Mouse (Mus musculus): ENCODE measurements at regions not wholly inside any gene's neighbourhood (a gene's known extent, or its start where the extent isn't known, plus 50 kb on each side); places are given as distances from the start of the nearest gene placed in this dataset.
A peak's percentile ranks its signal among the peaks of the same experiment; 100 is the strongest.

DNA sequence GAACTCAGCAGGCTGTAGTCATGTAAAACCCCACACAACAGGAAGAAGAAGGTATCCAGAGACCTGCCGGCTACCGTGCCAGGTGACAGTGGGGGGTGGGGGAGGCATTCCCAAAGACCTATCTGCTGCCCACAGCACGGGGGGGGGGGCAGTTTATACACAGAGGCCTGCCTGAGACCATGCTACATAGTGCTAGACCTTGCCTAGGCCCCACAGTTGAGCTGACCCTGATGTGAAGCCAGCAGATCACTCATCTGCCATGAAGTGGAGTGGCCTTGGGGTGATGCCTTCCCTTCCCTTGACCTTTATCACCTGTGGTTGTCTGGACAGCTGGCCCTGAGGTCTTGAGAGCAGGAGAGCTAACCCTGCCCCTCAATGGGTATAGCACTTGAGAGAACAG is 108.6 kb upstream of the Pik3r1 start:
- DNase-seq (ENCODE audit: low spot score), result no peak
- H3K4me1 ChIP-seq (ENCODE audit: insufficient read depth, low read depth, low read length), result no peaks in the 10 kb centered on the region
- 89% methylated on average over 3 of the region's 3 CpGs for WGBS
- no peak overlapping the region for H3K4me2 ChIP-seq (replicated peaks; ENCODE audit: low read depth, low read length)
- H3K27ac ChIP-seq (ENCODE audit: low read length), result no peak overlapping the region
- no peaks in the 10 kb centered on the region for H3K27me3 ChIP-seq (replicated peaks; ENCODE audit: insufficient read depth, low read length)
- ATAC-seq, result no peak
- no peak overlapping the region for H3K4me3 ChIP-seq (ENCODE audit: low read depth, low read length)
- H3K36me3 ChIP-seq (ENCODE audit: insufficient read depth, low read length), result no peaks in the 10 kb centered on the region
- TF ChIP-seq CTCF (IDR thresholded peaks at IDR 0.05) (no peak), EP300 (IDR thresholded peaks at IDR 0.05) (no peak)
- H3K9ac ChIP-seq (replicated peaks; ENCODE audit: low read depth), result no peak overlapping the region
- no peaks in the 10 kb centered on the region for H3K9me3 ChIP-seq (ENCODE audit: low read length)

DNA sequence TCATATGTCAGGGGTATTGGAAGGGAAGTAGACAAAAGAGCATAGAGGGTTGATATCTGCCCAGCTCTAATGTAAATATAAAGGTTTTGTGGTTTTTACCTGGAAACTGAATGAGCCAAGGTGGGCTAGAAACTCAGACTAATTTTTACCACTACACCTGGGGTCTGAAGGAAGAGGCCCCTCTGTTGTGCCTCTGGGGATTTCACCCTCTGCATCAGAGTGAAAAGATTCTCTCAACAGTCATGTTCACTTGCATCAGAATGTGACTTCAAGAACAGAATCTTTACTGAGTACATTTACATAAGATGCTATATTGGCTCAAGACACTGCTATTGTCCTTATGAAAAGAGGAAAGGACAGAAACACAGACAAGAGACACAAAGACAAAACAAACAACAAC is 110.2 kb upstream of the Pik3r1 start:
- no peak for TF ChIP-seq EP300 (IDR thresholded peaks at IDR 0.05)
- no peak for TF ChIP-seq CTCF (IDR thresholded peaks at IDR 0.05)
- no peaks in the 10 kb centered on the region for H3K9me3 ChIP-seq (ENCODE audit: low read length)
- H3K4me1 ChIP-seq (ENCODE audit: insufficient read depth, low read depth, low read length), result no peaks in the 10 kb centered on the region
- H3K4me2 ChIP-seq (replicated peaks; ENCODE audit: low read depth, low read length), result no peak overlapping the region
- H3K9ac ChIP-seq (replicated peaks; ENCODE audit: low read depth), result no peak overlapping the region
- H3K4me3 ChIP-seq (ENCODE audit: low read depth, low read length), result no peak overlapping the region
- H3K27ac ChIP-seq (ENCODE audit: low read length), result no peak overlapping the region
- ATAC-seq, result no peak
- no peak for DNase-seq (ENCODE audit: low spot score)
- H3K27me3 ChIP-seq (replicated peaks; ENCODE audit: insufficient read depth, low read length), result no peaks in the 10 kb centered on the region
- no peaks in the 10 kb centered on the region for H3K36me3 ChIP-seq (ENCODE audit: insufficient read depth, low read length)

DNA sequence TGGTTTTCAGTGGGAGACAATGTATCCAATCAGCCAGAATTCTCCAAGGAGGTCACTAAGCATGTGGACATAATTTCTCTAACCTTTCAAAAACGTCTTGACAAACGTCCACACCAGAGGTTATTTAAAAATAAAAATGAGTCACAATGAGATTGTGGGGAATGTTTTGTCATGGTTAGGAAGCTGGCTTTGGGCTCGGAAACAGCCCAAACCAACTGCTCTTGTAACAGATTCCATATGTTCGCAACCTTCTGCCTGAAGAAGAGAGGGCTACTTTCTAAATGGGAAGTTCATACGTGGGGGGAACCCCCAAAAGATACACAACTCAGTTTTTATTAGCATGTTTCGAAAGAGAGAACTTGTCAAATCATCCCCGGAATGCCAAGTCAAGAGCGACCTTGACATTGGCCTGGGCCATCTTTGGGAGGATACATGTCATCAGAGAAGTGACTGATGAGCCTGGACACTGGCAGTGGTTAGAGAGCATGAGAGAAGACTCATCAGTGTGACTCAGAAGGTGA is 111.6 kb upstream of the Pik3r1 start:
- H3K4me2 ChIP-seq (replicated peaks; ENCODE audit: low read depth, low read length), result no peak overlapping the region
- H3K36me3 ChIP-seq (ENCODE audit: insufficient read depth, low read length), result no peaks in the 10 kb centered on the region
- peak; percentile 59 for ATAC-seq
- DNase-seq (ENCODE audit: low spot score), result peak; percentile 75
- H3K9ac ChIP-seq (replicated peaks; ENCODE audit: low read depth), result no peak overlapping the region
- TF ChIP-seq CTCF (IDR thresholded peaks at IDR 0.05) (no peak), EP300 (IDR thresholded peaks at IDR 0.05) (0 out of 2 replicates have a peak, but pooled peaks have one; percentile 13)
- 60% methylated on average over 8 of the region's 8 CpGs for WGBS
- H3K9me3 ChIP-seq (ENCODE audit: low read length), result no peaks in the 10 kb centered on the region
- H3K4me1 ChIP-seq (ENCODE audit: insufficient read depth, low read depth, low read length), result no peaks in the 10 kb centered on the region
- H3K27ac ChIP-seq (ENCODE audit: low read length), result no peak overlapping the region
- H3K27me3 ChIP-seq (replicated peaks; ENCODE audit: insufficient read depth, low read length), result no peaks in the 10 kb centered on the region
- H3K4me3 ChIP-seq (ENCODE audit: low read depth, low read length), result no peak overlapping the region

DNA sequence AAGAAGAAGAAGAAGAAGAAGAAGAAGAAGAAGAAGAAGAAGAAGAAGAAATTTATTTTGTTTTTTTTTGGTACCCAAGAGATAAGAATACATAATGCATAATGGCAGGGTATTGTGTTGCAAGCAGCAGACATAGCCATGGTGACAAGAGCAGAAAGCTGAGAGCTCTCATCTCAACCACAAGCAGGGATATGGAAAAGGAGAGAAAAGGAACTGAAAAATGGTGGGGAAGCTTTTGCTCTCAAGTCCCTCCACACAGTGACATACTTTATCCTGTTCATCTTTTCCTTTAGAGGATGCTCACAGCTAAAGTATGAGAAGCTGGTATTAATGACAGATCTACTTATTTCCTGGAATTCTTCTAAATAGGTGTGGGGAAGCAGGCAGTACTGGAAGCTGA is 115.2 kb upstream of the Pik3r1 start:
- Histone ChIP-seq H3K27me3 (replicated peaks; ENCODE audit: insufficient read depth, low read length) (no peaks in the 10 kb centered on the region), H3K4me2 (replicated peaks; ENCODE audit: low read depth, low read length) (no peak overlapping the region), H3K27ac (ENCODE audit: low read length) (no peak overlapping the region), H3K4me1 (ENCODE audit: insufficient read depth, low read depth, low read length) (no peaks in the 10 kb centered on the region), H3K4me3 (ENCODE audit: low read depth, low read length) (no peak overlapping the region), H3K9ac (replicated peaks; ENCODE audit: low read depth) (no peak overlapping the region), H3K36me3 (ENCODE audit: insufficient read depth, low read length) (no peaks in the 10 kb centered on the region), H3K9me3 (ENCODE audit: low read length) (no peaks in the 10 kb centered on the region)
- DNase-seq (ENCODE audit: low spot score) (no peak), ATAC-seq (no peak)
- TF ChIP-seq EP300 (IDR thresholded peaks at IDR 0.05) (no peak), CTCF (IDR thresholded peaks at IDR 0.05) (no peak)

DNA sequence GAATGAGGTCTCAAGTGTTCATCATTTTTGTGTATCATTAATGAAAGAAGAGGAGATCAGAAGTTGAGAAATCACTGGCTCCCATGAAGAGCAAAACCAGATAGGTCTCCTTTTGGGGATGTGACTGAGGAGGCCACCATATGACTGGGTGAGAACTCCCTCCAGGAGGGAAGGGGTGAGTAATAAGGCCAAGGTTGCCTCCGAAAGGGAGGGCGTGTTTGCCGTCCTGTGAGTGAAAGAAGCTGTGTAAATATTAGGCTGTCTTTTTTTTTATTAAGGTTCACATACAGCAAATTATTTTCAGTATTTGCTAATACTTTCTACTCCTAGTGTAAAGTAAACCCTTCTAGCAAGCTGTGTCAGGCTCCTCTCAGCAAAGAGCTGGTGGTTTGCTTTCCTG is 116.7 kb upstream of the Pik3r1 start:
- Histone ChIP-seq H3K27ac (ENCODE audit: low read length) (no peak overlapping the region), H3K27me3 (replicated peaks; ENCODE audit: insufficient read depth, low read length) (no peaks in the 10 kb centered on the region), H3K4me2 (replicated peaks; ENCODE audit: low read depth, low read length) (no peak overlapping the region), H3K9ac (replicated peaks; ENCODE audit: low read depth) (no peak overlapping the region), H3K4me1 (ENCODE audit: insufficient read depth, low read depth, low read length) (no peaks in the 10 kb centered on the region), H3K4me3 (ENCODE audit: low read depth, low read length) (no peak overlapping the region), H3K9me3 (ENCODE audit: low read length) (no peaks in the 10 kb centered on the region), H3K36me3 (ENCODE audit: insufficient read depth, low read length) (no peaks in the 10 kb centered on the region)
- TF ChIP-seq CTCF (IDR thresholded peaks at IDR 0.05) (no peak), EP300 (IDR thresholded peaks at IDR 0.05) (no peak)
- DNase-seq (ENCODE audit: low spot score) (no peak), ATAC-seq (no peak)
- 63% methylated on average over 3 of the region's 3 CpGs for WGBS

DNA sequence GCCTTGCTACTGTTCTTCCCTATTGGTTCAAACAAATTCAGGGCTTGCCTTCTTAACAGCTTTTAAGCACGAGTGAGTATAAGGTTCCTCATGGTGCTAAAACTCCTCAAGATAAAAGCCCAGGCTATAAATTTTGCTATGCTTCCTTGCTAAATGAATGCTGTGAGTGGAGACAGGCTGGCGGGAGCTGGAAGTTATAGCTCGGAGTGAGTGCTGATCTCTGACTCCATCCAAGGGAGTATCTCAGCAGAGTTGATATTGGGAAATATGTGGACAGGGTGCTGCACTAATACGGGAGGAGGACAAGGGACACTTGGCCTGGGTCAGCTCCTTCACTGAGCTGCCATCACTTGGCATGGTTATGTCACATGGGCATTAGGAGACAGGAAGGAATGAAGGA is 123.5 kb upstream of the Pik3r1 start:
- Histone ChIP-seq H3K27ac (ENCODE audit: low read length) (no peak overlapping the region), H3K9ac (replicated peaks; ENCODE audit: low read depth) (no peak overlapping the region), H3K4me3 (ENCODE audit: low read depth, low read length) (no peak overlapping the region), H3K36me3 (ENCODE audit: insufficient read depth, low read length) (no peaks in the 10 kb centered on the region), H3K4me2 (replicated peaks; ENCODE audit: low read depth, low read length) (no peak overlapping the region), H3K27me3 (replicated peaks; ENCODE audit: insufficient read depth, low read length) (no peaks in the 10 kb centered on the region), H3K4me1 (ENCODE audit: insufficient read depth, low read depth, low read length) (no peaks in the 10 kb centered on the region), H3K9me3 (ENCODE audit: low read length) (no peaks in the 10 kb centered on the region)
- TF ChIP-seq CTCF (IDR thresholded peaks at IDR 0.05), result no peak
- TF ChIP-seq EP300 (IDR thresholded peaks at IDR 0.05), result no peak
- DNase-seq (ENCODE audit: low spot score) (no peak), ATAC-seq (no peak)
- 66% methylated on average over 4 of the region's 4 CpGs for WGBS

- Histone ChIP-seq H3K27ac (ENCODE audit: low read length) (no peak overlapping the region), H3K27me3 (replicated peaks; ENCODE audit: insufficient read depth, low read length) (no peaks in the 10 kb centered on the region), H3K4me3 (ENCODE audit: low read depth, low read length) (no peak overlapping the region), H3K9ac (replicated peaks; ENCODE audit: low read depth) (no peak overlapping the region), H3K9me3 (ENCODE audit: low read length) (no peaks in the 10 kb centered on the region), H3K4me2 (replicated peaks; ENCODE audit: low read depth, low read length) (no peak overlapping the region), H3K4me1 (ENCODE audit: insufficient read depth, low read depth, low read length) (no peaks in the 10 kb centered on the region), H3K36me3 (ENCODE audit: insufficient read depth, low read length) (no peaks in the 10 kb centered on the region)
- TF ChIP-seq EP300 (IDR thresholded peaks at IDR 0.05) (no peak), CTCF (IDR thresholded peaks at IDR 0.05) (no peak)
- 50% methylated on average over 10 of the region's 10 CpGs for WGBS
- ATAC-seq (no peak; the same call in 1 of the 2 replicates), DNase-seq (ENCODE audit: low spot score) (no peak)
Measured at GRCm38 (mm10) chr13:101893035-101893600, 125.1 kb upstream of the Pik3r1 start.
